Mouse (Mus musculus) lung, postnatal 0 days (tissue): Measurements from ENCODE around the gene Gm20388. TPM values are rescaled to one million over a fixed set of nuclear protein-coding genes. Genes with fewer than 3 reads are reported as not detected.

Experiments used
- ATAC-seq: fragments of 200-750 bp; cut with Nextera tagmentation; 2 replicates; pipeline ENCODE4 v1.8.0; 2017; ENCODE audit warnings: moderate library complexity
- DNase-seq: peaks from one replicate; pipeline ENCODE4 v3.0.0-alpha.2; 2016; ENCODE audit warnings: low spot score
- H3K27ac ChIP-seq: fragments of 300-500 bp; sonication (generic); 2 replicates; pipeline ENCODE4 v1.5.1; 2014; ENCODE audit warnings: antibody characterized with exemption, mild to moderate bottlenecking, low read length, mixed read lengths
- H3K27me3 ChIP-seq: fragments of 300-500 bp; sonication (generic); replicated peaks from 2 replicates; pipeline ENCODE4 v1.6.1; 2014; ENCODE audit warnings: low read length, mixed read lengths; ENCODE audit not compliant: insufficient read depth
- H3K36me3 ChIP-seq: fragments of 300-500 bp; sonication (generic); 2 replicates; pipeline ENCODE4 v1.6.1; 2014; ENCODE audit warnings: low read length, mixed read lengths; ENCODE audit not compliant: insufficient read depth
- H3K4me1 ChIP-seq: fragments of 300-500 bp; sonication (generic); 2 replicates; pipeline ENCODE4 v1.6.1; 2014; ENCODE audit warnings: antibody characterized with exemption, low read depth, low read length, mixed read lengths; ENCODE audit not compliant: insufficient read depth
- H3K4me2 ChIP-seq: fragments of 300-500 bp; sonication (generic); replicated peaks from 2 replicates; pipeline ENCODE4 v1.6.1; 2014; ENCODE audit warnings: low read depth, mild to moderate bottlenecking, low read length, moderate library complexity, mixed read lengths
- H3K4me3 ChIP-seq: fragments of 300-500 bp; sonication (generic); 2 replicates; pipeline ENCODE4 v1.5.1; 2014; ENCODE audit warnings: low read depth, low read length
- H3K9ac ChIP-seq: fragments of 300-500 bp; sonication (generic); replicated peaks from 2 replicates; pipeline ENCODE4 v1.6.1; 2014; ENCODE audit warnings: low read depth, mild to moderate bottlenecking
- H3K9me3 ChIP-seq: fragments of 300-500 bp; sonication (generic); 2 replicates; pipeline ENCODE4 v1.6.1; 2016; ENCODE audit warnings: low read length, mixed read lengths
- CTCF ChIP-seq: IDR thresholded peaks from 2 replicates; pipeline ENCODE4 v1.5.1; 2016; ENCODE audit warnings: antibody characterized with exemption, mild to moderate bottlenecking
- EP300 ChIP-seq: IDR thresholded peaks from 2 replicates; pipeline ENCODE4 v1.6.1; 2016; ENCODE audit warnings: antibody characterized with exemption, mild to moderate bottlenecking, control low read depth
- whole genome bisulfite sequencing: fragments of 180-500 bp; shearing (Covaris S2); extraction: QIAGEN DNeasy Blood & Tissue Kit; methylation state at CpG from one replicate; pipeline ENCODE4 v1.1.7; 2014; 5-methylcytosine and 5-hydroxymethylcytosine counted together
- polyA plus RNA-seq: library from polyadenylated mRNA; unstranded; fragments of >200 nt; fragmentation: Nextera tagmentation; extraction: Ambion mirVana; gene quantifications from 2 replicates; pipeline ENCODE4 v1.2.1, GENCODE M21; 2015

Gene Gm20388
- polyA plus RNA-seq, 1 experiment from 2014 or later: not detected

- Histone ChIP-seq H3K4me1 (no peaks in the 10 kb centered on the region), H3K4me2 (no peak overlapping the region), H3K27me3 (no peaks in the 10 kb centered on the region), H3K4me3 (no peak overlapping the region), H3K9me3 (no peaks in the 10 kb centered on the region), H3K36me3 (no peaks in the 10 kb centered on the region), H3K27ac (no peak overlapping the region), H3K9ac (no peak overlapping the region)
- peak; percentile 33 for TF ChIP-seq CTCF
- TF ChIP-seq EP300: no peak
- ATAC-seq (no peak), DNase-seq (no peak)
- WGBS: 78% methylated on average over 14 of the region's 14 CpGs
These were observed 2022.3 kb downstream of the Gm20388 start for GRCm38 (mm10) chr8:121932668-121933520.

DNA sequence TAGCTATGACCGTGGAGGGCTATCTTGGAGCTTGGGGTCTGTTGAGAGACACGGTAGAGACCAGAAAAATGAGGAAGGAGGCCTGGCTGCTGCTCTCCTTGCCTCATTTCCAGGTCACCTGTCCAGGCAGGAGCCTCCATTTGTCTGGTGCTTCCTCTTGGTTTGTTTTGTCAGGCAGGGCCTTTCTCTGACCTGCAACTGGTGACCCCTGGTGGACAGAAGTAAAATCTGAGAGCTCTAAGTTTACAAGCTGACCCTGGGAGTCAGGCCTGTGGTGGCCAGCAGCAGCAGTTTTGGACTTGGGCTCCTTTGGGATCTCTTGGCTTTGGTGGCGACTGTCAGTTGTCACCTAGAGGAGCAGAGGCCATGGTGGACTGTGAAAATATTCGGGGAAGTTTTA is 2023.9 kb downstream of the Gm20388 start:
- H3K36me3 ChIP-seq: no peaks in the 10 kb centered on the region
- H3K4me3 ChIP-seq: no peak overlapping the region
- H3K9me3 ChIP-seq: no peaks in the 10 kb centered on the region
- H3K4me1 ChIP-seq: no peaks in the 10 kb centered on the region
- WGBS: 31% methylated on average over 4 of the region's 4 CpGs
- DNase-seq: peak; percentile 81
- no peak overlapping the region for H3K9ac ChIP-seq
- peak; percentile 40; the same call in 1 of the 2 replicates for ATAC-seq
- no peaks in the 10 kb centered on the region for H3K27me3 ChIP-seq
- H3K27ac ChIP-seq: no peak overlapping the region
- no peak overlapping the region for H3K4me2 ChIP-seq
- TF ChIP-seq EP300 (no peak), CTCF (peak; percentile 73)

GRCm38 (mm10) chr8:121934923-121935322 is 2024.3 kb downstream of the Gm20388 start:
- Histone ChIP-seq H3K27ac (no peak overlapping the region), H3K4me3 (no peak overlapping the region), H3K4me2 (no peak overlapping the region), H3K4me1 (no peaks in the 10 kb centered on the region), H3K9me3 (no peaks in the 10 kb centered on the region), H3K9ac (no peak overlapping the region), H3K27me3 (no peaks in the 10 kb centered on the region), H3K36me3 (no peaks in the 10 kb centered on the region)
- ATAC-seq: no peak
- no peak for TF ChIP-seq CTCF
- TF ChIP-seq EP300: no peak
- no peak for DNase-seq

GRCm38 (mm10) chr8:121935341-121936294 is 2025.0 kb downstream of the Gm20388 start:
- TF ChIP-seq CTCF (peak; percentile 63), EP300 (no peak)
- H3K4me2 ChIP-seq: no peak overlapping the region
- peak; percentile 40 for DNase-seq
- ATAC-seq: no peak
- no peaks in the 10 kb centered on the region for H3K9me3 ChIP-seq
- no peak overlapping the region for H3K9ac ChIP-seq
- no peaks in the 10 kb centered on the region for H3K27me3 ChIP-seq
- H3K27ac ChIP-seq: no peak overlapping the region
- no peak overlapping the region for H3K4me3 ChIP-seq
- no peaks in the 10 kb centered on the region for H3K4me1 ChIP-seq
- WGBS: 46% methylated on average over 12 of the region's 12 CpGs
- no peaks in the 10 kb centered on the region for H3K36me3 ChIP-seq

DNA sequence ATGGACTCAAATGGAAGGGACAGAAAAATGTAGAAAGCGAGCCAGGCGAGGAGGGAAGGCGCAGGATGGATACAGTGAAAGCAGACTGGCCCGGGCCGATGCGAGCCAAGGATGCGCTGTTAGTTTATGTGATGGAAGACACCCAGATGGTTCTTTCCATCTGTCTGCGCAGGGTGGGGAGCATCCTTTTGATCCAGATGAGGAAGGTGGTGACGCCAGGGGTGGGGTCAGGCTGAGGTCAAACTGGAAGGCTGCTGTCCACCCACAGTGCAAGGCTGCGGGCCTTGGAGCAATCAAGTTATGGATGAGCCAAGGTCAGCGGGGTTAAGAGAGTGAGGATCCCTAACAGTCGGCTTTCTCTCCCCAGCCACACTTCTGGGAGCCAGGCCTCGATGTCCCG is 2025.8 kb downstream of the Gm20388 start:
- WGBS: 45% methylated on average over 14 of the region's 14 CpGs
- Histone ChIP-seq H3K27ac (no peak overlapping the region), H3K4me1 (no peaks in the 10 kb centered on the region), H3K36me3 (no peaks in the 10 kb centered on the region), H3K27me3 (no peaks in the 10 kb centered on the region), H3K4me2 (no peak overlapping the region), H3K9me3 (no peaks in the 10 kb centered on the region), H3K9ac (no peak overlapping the region), H3K4me3 (no peak overlapping the region)
- no peak for TF ChIP-seq CTCF
- no peak for TF ChIP-seq EP300
- ATAC-seq: no peak
- no peak for DNase-seq

- Histone ChIP-seq H3K4me3 (no peak overlapping the region), H3K9me3 (no peaks in the 10 kb centered on the region), H3K27me3 (no peaks in the 10 kb centered on the region), H3K4me1 (no peaks in the 10 kb centered on the region), H3K4me2 (no peak overlapping the region), H3K36me3 (no peaks in the 10 kb centered on the region), H3K9ac (no peak overlapping the region), H3K27ac (no peak overlapping the region)
- ATAC-seq (no peak), DNase-seq (no peak)
- TF ChIP-seq EP300 (no peak), CTCF (no peak)
- 73% methylated on average over 7 of the region's 7 CpGs for WGBS
These were observed 2028.1 kb downstream of the Gm20388 start for GRCm38 (mm10) chr8:121938732-121939131.
